Mouse (Mus musculus): ENCODE measurements around the gene Sipa1l1. TPM values are rescaled to one million over a fixed set of nuclear protein-coding genes. Genes with fewer than 3 reads are reported as not detected.

Sipa1l1 gene
- 56.2 and 56.7 TPM in 2 replicates for polyA plus RNA-seq (2012)

DNA sequence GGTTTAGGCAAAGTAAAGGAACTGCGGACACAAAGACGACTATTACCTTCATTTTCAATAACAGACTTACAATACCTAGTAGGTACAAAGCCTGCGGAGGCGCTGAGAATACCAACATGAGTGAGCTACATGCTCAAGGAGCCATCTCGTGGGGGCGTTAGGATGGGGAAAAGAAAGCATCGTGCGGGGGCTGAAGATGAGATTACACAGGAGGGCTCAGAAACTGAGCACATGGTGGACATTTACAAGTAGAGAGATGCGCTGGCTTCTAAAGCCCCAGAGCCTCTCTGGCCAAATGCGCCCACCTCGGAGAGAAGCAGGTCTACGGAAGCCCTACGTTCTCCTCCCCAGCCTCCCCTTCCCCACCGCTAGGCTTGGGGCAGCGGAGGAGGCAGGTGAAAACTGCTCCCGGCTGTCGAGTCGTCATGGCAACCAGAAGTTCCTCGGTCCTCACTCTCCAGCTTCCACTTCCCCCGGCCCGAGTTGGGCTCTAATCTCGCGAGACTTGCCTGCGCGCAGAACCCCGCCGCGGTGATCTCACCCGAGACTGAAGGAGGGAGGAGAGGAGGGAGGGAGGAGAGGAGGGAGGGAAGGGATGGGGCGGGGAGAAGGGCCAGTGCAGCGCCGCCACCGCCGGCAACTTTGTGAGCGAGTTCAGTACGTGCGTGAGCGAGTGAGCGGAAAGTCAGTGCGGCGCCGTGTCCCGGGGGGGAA is at the start of gene Sipa1l1:
TSS of gene Sipa1l1 (plus strand) at position 501 of the 714 bp plus-strand sequence.
- no peak for TF ChIP-seq GATA1 (IDR thresholded peaks at IDR 0.05; ENCODE audit: low read length)

DNA sequence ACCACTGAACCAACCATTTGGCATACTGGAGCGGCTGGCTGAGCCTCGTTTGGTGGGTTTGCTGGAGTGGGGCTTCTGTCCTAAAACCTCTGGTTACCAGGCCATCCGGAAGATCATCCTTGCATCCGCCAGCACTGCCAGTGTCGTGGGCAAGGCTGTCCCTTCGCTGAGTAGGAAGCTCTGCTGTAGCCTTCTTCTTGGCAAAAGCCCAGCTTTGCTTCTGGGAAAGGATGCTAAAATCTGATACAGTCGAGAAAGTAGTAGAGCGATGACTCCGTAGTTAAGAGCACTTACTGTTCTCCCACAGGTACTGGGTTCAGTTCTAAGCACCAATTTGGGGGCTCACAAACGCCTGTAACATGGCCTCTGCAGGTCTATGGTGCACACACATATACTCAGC is 47.2 kb upstream of the Sipa1l1 start:
- TF ChIP-seq GATA1 (IDR thresholded peaks at IDR 0.05; ENCODE audit: low read length) = no peak

- TF ChIP-seq GATA1 (IDR thresholded peaks at IDR 0.05; ENCODE audit: low read length) = no peak
Observed at GRCm38 (mm10) chr12:82122450-82123249, 46.5 kb upstream of the Sipa1l1 start.

DNA sequence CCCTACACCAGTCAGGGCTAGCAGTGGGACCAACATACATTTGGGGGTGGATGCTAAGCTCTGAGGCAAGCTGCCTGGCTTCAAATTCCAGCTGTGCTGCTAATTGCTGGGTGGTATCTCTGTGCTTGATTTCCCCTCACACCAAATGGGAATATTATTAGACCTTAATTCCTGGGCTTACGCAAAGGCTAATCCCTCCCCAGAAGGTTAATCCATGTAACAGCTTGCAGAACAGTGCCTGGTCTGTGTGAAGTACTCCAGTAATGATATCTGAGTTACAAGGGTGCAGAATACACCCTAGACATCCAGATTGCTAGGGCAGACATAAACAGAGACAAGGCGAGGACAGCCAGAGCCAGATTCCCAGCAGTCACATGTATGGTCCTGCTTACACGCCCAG is 42.3 kb upstream of the Sipa1l1 start:
- TF ChIP-seq GATA1 (IDR thresholded peaks at IDR 0.05; ENCODE audit: low read length) = no peak

GRCm38 (mm10) chr12:82139234-82140166 is 29.6 kb upstream of the Sipa1l1 start:
- no peak for TF ChIP-seq GATA1 (IDR thresholded peaks at IDR 0.05; ENCODE audit: low read length)

DNA sequence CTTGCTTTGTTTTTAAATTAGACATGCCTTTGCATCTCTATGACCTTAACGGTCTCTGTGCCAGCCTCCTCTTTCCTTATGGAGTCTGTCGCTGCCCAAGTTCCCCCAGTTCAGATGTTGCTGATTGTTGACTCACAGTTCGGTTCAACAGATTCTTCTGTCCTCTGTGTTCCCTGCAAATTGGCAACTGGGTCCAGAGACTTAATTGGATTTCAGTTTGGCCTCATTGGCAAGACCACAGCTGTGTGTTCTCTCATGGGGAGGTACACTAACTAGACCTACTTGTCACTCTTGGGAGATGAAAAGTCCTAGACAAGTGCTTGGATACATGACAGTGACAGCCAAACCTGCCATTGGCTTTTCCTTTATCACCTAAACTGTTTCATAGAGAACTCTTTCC is 25.7 kb upstream of the Sipa1l1 start:
- no peak for TF ChIP-seq GATA1 (IDR thresholded peaks at IDR 0.05; ENCODE audit: low read length)

DNA sequence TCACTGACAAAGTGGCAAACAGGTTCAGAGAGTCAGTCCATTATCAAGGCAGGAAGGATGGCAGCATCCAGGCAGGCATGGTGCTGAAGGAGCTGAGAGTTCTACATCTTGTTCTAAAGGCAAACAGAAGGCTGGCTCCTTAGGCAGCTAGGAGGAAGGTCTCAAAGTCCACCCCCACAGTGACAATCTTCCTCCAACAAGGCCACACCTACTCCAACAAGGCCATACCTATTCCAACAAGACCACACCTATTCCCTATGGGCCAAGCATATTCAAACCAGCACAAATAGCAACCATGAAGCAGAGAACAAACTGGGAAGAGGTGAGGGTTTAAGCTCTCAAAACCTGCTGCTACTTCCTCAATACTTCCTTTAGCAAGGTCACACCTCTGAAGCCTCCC is 23.9 kb upstream of the Sipa1l1 start:
- no peak for TF ChIP-seq GATA1 (IDR thresholded peaks at IDR 0.05; ENCODE audit: low read length)

DNA sequence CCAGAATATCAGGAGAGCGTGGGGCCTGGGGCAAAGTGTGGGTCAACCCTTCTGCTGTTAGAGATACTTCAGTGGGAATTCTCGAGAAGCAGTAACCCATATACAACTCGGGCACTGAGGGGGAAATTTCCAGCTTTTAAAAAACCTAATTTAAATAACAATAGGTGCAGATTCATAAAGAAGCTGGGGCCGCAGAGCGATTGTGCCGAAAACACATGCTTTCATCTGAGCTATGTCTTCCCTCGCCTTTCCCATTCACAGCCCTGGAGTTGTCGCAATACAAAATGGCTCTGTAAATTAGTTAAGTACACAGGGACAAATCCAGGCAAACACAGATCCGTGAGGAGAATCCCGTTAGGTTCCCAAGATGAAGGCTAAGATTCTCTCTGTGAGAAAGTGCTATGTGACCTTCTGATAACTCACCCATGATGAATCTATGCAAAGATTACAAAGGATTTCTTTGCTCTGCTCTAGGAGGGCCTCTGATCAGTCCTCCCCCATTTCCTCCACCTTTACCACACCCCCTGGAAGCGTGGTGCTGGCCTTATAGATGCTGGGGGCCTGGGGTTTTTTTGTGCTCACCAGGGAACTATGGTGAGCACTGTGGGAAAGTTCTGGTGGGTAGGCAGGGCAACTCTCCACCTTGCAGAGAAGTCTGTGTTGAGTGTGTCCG is 22.0 kb upstream of the Sipa1l1 start:
- TF ChIP-seq GATA1 (IDR thresholded peaks at IDR 0.05; ENCODE audit: low read length) = no peak

DNA sequence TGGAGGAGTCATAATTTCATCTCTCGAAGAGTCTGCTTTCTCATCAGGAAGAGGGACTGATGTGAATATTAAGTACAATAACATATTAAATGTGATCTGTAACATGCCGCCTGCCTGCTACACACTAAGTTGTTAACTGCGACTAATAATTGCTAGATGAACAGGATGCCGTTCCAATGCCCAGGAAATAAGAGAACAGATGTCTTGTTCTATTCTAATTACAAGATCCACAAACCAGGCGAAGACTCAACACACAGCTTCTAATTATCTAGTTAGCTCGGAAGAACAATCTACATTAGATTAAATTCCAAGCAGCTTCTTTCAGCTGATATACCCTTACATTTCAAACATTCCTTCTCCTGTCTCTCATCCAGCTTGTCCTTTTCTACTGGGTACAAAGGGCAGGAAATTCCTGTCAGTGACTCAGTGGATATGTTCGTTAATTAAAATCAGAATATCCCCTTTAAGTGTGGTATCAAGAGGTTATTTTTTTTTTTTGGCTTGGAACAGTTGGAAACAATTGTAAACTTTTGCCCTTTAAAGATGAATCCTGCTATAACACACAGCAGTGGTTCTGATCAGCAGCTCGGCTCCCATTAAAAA is 20.7 kb upstream of the Sipa1l1 start:
- no peak for TF ChIP-seq GATA1 (IDR thresholded peaks at IDR 0.05; ENCODE audit: low read length)

DNA sequence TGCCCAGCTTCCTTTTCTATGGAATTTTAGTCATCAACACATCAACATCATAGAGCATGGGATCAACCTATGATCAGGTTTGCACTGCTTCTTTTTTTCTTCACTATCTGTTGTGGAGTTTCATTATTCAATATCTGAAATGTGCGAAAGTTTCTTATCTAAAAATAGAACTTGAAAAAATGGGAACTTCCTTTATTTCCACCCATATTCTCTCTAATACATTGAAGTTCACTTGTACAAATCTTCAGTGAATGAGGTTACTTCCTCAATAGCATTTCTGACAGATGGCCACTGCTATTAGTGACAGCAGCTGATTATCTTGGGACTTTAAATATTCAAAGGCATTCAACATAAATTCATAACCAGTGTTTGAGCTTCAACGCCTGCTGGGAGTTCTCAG is 18.1 kb upstream of the Sipa1l1 start:
- no peak for TF ChIP-seq GATA1 (IDR thresholded peaks at IDR 0.05; ENCODE audit: low read length)

DNA sequence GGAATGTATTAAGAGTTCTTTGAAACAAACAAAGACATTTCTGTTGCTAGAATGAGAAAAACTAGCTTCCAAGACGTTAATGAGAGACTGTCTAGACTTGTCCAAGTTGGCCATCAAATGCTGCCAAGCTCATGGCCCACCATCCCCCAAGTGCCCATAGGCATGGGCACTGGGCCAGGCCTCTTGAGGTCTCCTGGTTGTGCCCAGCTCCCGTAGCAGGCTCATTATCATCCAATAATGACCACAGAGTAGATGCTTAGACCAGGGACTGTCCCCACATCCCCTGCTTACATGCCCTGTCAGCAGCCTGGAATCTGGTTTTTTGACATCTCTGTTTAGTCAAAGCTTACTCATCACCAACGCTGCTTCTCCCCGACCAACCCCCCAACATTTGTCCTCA is 14.6 kb upstream of the Sipa1l1 start:
- no peak for TF ChIP-seq GATA1 (IDR thresholded peaks at IDR 0.05; ENCODE audit: low read length)

DNA sequence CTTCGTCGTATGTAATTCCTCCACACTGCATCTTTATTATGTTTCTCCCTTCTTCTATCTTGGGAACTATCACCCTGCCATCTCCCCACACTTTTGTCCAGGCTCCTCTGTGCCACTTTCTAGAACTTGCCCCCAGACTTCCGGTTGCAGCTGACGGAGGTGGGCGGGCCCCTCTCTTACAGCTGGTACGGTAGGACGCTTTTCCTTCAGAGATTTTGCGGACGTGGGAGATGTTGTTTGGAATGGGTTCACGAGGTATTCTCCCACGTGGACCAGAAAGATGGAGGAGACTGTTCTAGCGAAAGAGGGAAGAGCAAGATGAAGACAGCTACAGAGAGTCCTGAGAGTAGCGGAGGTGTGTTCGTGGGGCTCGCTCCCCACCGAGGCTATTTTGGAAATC is 10.6 kb upstream of the Sipa1l1 start:
- TF ChIP-seq GATA1 (IDR thresholded peaks at IDR 0.05; ENCODE audit: low read length) = no peak

DNA sequence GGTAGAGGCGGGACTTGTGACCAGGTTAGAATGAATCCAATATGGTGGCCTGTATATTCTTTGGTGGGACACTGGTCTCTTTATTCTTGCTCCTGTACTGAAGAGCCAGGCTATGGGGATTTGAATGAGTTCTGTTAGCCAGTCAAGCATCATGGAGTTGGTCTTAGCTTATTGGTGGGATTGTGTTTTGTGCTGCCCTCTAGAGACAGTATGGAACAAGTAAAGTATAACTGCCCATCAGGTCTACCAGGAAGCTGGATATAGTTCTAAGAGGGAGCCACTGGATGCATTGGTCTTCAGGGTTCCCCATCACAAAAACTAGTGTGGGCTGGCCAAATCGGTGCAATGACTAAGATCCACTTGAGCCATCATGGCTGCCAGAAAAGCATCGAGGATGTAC is 9.7 kb upstream of the Sipa1l1 start:
- TF ChIP-seq GATA1 (IDR thresholded peaks at IDR 0.05; ENCODE audit: low read length) = no peak

- no peak for TF ChIP-seq GATA1 (IDR thresholded peaks at IDR 0.05; ENCODE audit: low read length)
Observed at GRCm38 (mm10) chr12:82165651-82166050, 3.5 kb upstream of the Sipa1l1 start.

- no peak for TF ChIP-seq GATA1 (IDR thresholded peaks at IDR 0.05; ENCODE audit: low read length)
Observed at GRCm38 (mm10) chr12:82166101-82166571, 3.0 kb upstream of the Sipa1l1 start.
